Mouse (Mus musculus): ENCODE results near the gene Mad1l1. TPM values are rescaled to one million over a fixed set of nuclear protein-coding genes. Genes with fewer than 3 reads are reported as not detected.

Mad1l1 gene
- total RNA-seq, 2 experiments from 2014 or later = 20.4 to 24.9 TPM

DNA sequence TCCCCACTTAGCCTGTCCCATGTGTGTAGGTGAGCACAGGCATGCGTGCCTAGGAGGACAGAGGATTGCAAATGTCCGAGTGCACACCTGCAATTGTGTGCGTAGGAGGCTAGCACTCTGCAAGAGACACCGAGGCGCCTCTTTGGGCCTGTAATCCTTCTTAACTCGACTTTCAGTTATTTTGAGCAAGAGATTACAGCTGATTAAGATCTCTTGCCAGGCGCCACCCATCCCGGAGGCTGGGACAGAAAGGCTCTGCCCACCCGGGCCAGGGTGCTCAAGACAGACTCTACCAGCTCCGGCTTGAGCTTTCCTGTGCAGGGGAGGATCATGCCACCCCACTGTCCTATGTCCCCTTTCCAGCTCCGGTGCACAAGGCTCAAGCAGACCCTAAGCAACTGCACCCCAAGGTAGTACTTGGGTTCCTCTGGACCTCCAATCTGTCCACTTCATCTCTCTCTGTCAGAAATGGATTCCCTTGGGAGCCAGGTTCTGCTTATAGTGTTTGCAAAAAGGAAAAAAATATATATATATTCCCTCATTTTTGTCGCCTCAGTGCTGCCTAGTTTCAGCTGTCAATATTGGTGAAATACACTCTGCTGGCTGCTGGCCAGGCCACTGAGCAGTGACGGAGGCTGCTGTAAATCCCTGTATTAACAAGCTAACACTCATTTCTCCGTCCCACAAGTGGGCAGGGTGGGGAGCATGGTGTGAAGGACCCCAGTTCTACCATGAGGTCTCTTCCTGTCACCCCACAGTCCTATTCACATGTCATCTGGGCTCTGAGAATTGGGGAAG, 352.0 kb downstream of the Mad1l1 start:
- DNase-seq (ENCODE audit: low spot score in 2 of 2) = no peak

DNA sequence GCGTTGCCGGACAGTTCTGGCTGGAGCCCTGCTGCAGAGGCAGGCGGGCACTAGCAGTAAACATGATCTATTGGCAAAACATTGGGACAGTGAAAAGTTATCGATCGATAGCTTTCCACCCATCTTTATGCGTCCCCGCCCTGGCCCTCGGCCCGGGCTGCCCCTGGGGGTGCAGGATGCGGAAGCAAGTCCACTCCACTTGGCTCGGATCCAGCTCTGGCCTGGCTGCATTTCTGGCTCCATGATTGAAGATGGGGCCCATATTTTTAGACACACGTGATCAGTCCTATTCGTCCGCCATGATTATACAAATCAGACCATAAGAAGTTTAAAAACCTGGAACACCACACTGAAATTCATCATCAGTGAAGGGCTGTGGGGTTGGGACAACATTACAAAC, 355.8 kb downstream of the Mad1l1 start:
- DNase-seq (ENCODE audit: low spot score in 2 of 2) = no peak

DNA sequence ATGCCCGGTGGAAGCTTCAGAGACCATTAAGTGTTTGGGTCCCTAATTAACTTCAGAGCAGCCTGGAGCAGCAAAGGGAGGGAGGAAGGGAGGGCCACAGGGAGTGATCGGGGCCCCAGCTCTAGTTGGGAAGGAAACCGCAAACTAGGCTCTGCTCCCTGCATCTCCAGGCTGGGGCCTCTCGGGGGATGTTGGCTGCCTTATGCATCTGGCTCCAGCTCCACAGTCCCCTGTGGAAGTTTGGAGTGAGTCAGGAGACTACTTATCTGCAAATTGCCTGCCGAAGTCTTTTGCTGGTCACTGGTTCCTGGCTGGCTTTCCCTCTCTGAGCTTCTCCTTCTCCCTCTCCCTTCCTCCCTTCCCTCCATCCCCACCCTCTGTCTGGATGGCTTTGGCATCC, 357.0 kb downstream of the Mad1l1 start:
- no peak for DNase-seq (ENCODE audit: low spot score in 2 of 2)

DNA sequence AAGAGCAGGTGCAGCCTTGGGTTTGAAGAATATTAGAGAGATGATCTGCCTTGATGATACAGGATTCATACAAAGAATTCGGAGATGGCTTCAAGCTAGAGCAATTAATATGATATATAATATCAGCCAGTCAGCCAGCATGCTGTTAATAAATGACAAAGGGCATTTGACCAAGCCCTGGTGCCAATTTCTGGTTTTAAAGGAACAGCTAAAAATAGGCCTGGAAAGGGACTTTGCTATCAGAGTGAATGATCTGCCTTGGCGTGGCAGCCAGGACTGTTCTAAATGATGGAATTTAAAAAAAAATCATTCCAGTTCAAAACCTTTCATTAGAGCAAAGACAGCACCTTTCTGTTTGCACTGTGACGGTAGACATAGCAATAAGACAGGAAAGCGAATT, 361.6 kb downstream of the Mad1l1 start:
- DNase-seq (ENCODE audit: low spot score in 2 of 2) = no peak

Other genes starting within 250 kb of the Mad1l1 start
- gene Nudt1, start 104 bp upstream of the Mad1l1 start, total RNA-seq (2021) = 10 to 100 TPM in 1 of 2 experiments, 1 to 10 TPM in 1; 8.6 to 12.1 TPM
- gene Mrm2, start 10.3 kb upstream of the Mad1l1 start, total RNA-seq (2021) = 1 to 10 TPM; 7.3 to 7.6 TPM
- 10 to 100 TPM; 19.6 to 24.5 TPM for gene Snx8, start 67.7 kb upstream of the Mad1l1 start, total RNA-seq (2021)
- 100 to 1,000 TPM; 105 to 110 TPM for gene Eif3b, start 97.8 kb upstream of the Mad1l1 start, total RNA-seq (2021)
- not detected for gene Gm4869, start 124.1 kb upstream of the Mad1l1 start, total RNA-seq (2021)
- 10 to 100 TPM; 17.3 to 18.4 TPM for gene Chst12, start 184.0 kb upstream of the Mad1l1 start, total RNA-seq (2021)
- gene Grifin, start 243.5 kb upstream of the Mad1l1 start, total RNA-seq (2021) = not detected